Mouse (Mus musculus) left cerebral cortex, postnatal 36 days (tissue): ENCODE data around the gene Clec1a. TPM values are rescaled to one million over a fixed set of nuclear protein-coding genes. Genes with fewer than 3 reads are reported as not detected.

ENCODE experiments used
- DNase-seq, 2 experiments: peaks; one replicate each; pipeline ENCODE4 v3.0.0; 2021 to 2022; ENCODE audit warnings: low spot score in 2 of 2, mixed read lengths in 1 of 2
- intact Hi-C: fragments of 180-260 bp; cut with DNase I; formaldehyde crosslinking; loops from one replicate; pipeline ENCODE4 v1.15.1; 2025
- total RNA-seq, 2 experiments: library from RNA; stranded (reverse); gene quantifications; 2 replicates each; pipeline ENCODE4 v1.2.3; 2021

Clec1a gene
- total RNA-seq, 2 experiments from 2014 or later, result 0.52 to 1.1 TPM

DNA sequence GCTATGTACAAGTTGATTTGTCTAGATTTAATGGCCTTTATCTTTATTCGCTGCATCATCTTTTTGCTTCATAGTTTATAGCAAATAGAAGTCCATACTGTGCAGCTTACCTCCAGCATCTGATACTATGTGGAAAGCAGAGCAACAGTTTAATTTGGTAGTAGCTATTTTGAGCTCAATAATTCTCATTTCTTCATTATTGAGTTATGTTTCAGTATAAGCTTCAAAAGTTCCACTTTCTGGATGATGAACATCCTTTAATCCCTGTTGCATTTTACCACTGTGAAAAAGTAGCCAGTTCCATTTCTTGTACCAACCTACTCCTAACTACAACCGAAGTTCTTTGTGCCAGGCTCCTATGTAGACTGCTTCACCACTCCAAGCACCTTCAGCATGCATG is 43.2 kb downstream of the Clec1a start, which contains the start of gene Clec9a:
Gene Clec9a (plus strand): TSS at position 301 of the 400 bp plus-strand sequence.
- DNase-seq, result no peak
- intact Hi-C loops, result no loop called here

DNA sequence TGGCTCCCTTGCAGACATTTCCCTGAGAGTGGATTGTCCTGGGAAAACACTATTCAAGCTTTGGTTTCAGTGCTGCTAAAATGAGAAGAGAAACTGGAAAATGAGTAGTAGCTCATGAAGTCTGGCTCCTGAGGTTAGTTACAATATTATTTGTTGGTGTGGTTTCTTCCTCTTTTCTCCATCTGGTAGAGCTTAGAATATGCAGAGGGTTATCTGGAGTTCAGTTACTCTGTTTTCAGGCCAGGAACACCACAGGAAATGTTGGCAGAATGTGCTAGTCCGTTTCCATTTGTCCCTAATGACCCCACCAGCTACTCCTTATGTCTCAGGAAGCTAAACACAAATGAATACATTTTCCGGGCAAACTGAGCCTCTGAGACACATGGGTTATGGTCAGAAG is 44.5 kb downstream of the Clec1a start:
- no peak for DNase-seq
- intact Hi-C loops, result no loop called here

DNA sequence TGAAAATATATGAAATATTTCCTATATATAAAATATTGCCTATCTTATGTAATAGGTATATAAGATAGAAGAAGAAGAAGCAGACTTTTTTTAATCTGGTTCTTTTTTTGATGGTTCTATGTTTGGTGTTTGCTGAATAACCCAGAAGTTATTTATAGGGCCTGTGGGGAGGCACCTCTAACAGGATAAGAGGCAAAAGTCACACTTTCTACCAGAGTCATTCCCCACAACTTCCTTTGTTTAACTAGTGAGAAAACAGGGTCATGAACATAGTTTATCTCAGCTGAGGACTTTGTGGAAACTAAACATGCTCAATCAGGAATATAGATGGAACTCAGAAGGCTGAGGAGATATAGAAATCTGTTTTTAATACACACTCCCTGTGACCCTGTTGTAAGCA is 45.8 kb downstream of the Clec1a start:
- no peak for DNase-seq
- intact Hi-C loops, result no loop called here

DNA sequence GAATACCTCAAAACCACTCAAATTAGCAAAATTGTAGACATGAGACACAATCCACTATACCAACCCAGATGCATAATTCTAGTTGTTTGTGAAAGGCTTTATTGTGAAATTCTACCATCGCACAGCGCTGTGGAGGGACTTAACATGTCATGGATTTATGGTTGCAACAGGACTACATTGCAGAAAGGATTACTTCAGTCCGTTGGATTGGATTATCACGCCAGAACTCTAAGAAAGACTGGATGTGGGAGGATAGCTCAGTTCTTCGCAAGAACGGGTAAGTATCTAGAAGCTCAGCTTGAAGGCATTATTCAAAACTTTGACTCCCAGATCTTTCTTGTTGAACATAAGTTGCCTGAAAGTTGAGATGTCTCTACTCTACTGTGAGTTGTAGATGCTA is 48.4 kb downstream of the Clec1a start:
- intact Hi-C loops, result no loop called here

DNA sequence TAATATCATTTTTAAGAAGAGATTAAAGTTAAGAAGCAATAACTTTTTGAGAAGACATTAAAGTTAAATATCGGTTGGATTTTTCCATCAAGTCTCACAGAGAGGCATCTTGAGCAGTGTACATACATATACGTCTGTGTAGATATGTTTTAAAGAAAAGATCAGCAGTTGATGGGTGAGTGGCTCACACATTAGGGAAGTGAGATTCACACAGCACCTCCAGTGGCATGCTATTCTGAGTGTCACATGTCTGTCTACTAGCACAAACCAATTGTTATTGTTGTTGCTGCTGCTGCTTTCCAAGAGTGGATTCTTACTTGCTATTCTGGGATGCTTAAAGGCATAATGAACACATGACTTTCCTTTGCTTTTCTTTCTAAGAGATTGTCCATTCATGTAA is 49.4 kb downstream of the Clec1a start:
- intact Hi-C loops, result no loop called here

More for the DNA sequence above, 48.4 kb downstream of the Clec1a start:
- no peak for DNase-seq

DNA sequence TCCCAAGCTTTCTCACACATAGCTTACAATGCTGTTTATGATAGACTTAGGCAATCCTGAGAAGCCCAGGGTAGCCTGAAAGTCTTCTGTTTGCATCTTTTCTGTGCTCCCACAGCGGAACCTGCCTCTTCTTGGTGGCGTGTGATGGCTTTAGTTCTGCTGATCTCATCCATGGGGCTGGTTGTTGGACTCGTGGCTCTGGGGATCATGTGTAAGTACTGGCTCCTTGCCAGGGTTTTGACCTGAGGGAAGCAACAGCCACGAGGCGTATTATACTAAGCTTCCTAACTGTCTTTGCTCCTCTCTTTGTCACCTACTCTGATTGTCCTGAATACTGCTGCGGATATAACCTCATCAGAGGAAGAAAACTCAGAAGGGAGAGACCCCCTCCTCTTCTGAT is 51.9 kb downstream of the Clec1a start:
- DNase-seq, result no peak
- intact Hi-C loops, result loop anchor here (10.0 kb wide), 1 partner anchor 1955 kb away; the partner anchor contains the start of gene Styk1

More for the DNA sequence above, 49.4 kb downstream of the Clec1a start:
- no peak for DNase-seq

DNA sequence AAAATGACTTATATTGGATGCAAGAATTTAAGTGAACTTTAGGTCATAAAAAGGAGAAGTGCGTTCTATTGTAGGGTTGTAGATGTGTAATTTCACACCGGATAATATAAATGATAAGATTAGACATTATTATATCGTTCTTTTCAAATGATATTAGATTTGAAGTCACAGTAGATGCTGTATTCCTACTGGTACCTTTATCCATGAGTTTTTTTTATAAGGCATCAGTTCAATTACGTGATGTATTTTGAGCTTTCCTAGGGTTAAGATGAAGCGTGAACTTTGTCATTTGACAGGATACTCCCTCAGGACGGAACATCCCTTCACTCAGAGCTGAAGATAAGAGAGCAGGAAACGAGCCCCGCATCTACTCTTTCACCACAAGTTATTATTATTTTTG is 54.8 kb downstream of the Clec1a start, which contains the start of gene Clec1b:
Gene Clec1b (plus strand): TSS at position 301 of the 400 bp plus-strand sequence.
- no peak for DNase-seq
- intact Hi-C loops, result loop anchor here (10.0 kb wide), 1 partner anchor 1958 kb away; the partner anchor contains the start of gene Styk1

DNA sequence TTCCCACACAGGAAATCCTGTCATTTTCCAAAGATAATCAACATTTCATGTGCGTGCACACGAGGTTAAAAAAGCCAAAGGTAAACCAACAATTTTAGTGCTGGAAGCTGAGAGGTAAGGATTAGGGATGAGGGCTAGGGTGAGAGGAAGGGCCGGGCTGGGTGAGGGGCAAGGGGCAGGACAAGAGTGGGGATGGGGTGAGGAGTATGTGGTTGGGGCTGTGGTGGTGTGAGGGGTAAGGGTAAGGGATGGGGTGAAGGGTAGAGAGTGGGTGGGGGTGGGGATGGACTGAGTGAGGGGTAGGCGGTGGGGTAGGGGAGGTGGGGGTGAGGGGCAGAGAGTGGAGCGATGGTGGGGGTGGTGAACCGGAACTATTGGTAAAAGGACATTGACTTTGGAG is 58.1 kb downstream of the Clec1a start:
- intact Hi-C loops, result loop anchor here (1.0 to 10.0 kb wide), 4 partner anchors 83 to 1961 kb away; partner anchors contain the start of gene Styk1
- DNase-seq, result no peak

DNA sequence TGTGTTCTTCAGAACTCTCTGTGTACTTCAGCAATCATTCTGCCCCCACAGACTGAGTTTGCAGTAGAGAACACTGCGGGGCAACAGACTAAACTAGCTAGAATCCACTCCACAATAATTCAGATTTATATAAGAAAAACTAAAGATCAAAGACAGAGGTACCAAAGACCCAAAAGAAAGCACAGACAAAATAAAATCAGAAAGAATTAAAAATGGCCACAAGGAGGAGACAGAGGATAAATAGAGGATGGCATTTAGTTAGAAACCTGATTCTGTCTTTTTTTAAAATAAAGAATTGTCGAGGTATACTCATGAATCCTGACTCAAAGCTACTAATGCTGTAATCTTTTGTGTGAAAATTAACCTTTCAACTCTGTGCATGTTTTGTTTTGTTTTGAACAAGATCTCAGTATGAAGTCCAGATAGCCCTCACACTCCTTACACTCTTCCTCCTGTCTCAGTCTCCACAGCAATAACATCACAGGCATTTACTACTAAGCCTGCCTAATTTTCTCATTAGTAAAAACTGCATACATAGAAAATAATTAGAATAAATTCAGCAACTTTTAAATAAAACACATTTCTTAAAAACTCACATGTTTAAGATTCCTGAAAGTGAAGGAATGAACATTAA is 58.6 kb downstream of the Clec1a start:
- DNase-seq, result no peak
- intact Hi-C loops, result loop anchor here (1.0 to 10.0 kb wide), 3 partner anchors 84 to 1962 kb away; partner anchors contain the start of gene Styk1

DNA sequence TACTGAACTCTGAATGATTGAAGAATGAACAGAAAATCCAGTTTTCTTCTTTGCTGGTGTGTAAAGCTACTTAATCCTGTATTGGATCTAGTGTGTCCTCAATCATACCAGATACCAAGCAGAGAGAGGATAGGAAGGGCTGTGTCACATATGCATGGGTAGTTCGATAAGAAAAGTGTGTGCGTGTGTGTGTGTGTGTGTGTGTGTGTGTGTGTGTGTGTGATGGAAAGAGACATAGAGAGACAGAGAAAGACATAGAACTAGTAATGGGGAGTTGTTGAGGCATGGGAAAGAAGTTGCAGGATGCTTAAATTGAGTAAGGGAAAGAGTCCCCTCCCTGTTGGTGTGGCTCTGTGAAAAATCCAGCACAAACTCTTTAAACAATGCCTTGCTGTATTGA is 66.0 kb downstream of the Clec1a start, which contains the start of gene Clec12b:
Gene Clec12b (minus strand): TSS at position 101 of the 400 bp plus-strand sequence.
- no peak for DNase-seq

DNA sequence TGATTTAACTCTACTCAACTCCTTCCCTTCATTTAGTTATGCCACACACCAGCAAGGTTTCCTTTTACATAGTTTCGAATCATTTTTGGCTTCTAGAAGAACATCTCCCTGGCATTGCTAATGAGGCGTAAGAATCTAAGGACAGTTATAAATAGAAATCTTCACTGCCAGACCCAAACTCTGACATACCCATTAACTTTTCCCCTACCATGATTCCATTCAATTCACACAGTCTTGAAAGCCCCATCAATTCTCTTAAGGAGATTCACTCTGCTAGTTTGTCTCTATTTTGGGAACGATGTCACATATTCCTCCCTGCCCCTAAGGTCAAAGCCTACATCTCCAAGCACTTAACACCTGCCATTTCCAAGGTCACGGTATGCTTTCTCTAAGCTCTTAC is 66.8 kb downstream of the Clec1a start:
- intact Hi-C loops, result no loop called here

More for the DNA sequence above, 66.0 kb downstream of the Clec1a start, which contains the start of gene Clec12b:
- intact Hi-C loops, result no loop called here

DNA sequence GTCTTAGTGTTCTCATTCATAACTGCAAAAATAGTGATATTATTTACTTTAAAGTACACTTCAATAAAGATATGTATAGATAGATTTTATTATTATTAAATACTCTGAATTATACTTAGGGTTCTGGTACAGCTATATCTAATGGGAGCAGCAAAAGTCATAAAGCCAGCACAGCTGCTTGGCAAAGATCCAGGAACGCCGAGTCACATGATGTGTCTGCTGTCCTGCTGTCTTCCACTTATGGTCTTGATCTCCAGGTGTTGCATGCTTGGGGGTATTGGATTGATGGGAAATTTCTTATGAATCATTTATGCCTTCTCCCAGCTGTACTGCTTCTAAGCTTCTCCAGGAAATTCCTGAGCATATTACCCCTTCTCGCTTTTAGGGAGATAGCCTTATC is 68.3 kb downstream of the Clec1a start:
- no peak for DNase-seq
- intact Hi-C loops, result no loop called here

More for the DNA sequence above, 66.8 kb downstream of the Clec1a start:
- no peak for DNase-seq

DNA sequence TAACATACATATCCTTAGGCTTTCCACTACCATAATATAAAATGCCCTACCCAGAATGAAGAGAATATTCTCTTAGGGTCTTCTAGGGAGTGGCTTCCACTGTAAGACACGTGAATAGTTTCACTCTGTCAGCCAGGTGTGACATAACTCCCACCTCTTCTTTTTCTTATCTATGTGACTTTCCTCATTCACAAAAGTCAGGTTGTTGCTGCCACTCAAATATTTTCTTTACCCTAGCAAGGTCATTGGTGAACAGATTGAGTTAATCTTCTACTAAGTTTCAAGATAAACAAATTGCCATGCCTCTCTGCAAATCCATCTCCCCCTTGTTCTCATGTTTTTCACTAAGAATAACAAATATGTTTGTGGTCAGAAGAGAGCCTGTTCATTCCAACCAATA is 70.1 kb downstream of the Clec1a start:
- intact Hi-C loops, result no loop called here
- DNase-seq, result no peak

DNA sequence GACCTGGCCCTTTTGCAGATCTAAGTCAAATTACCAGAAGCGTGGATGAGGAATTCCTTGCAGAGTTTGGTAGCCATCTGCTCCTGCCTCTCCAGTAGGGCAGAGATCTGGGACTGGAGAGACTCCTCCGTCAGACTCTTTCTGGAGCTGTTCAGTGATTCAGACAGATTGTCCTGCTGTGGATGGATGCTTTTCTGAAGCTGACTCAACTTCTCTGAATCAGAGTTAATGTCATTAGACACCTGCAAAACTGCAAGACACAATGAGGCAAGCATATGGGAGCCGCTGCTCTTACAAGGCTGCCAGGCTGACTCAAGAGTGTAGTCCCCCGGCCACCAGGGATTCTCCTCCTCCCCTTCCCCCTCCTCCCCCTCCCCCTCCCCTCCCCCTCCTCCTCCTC is 71.3 kb downstream of the Clec1a start:
- intact Hi-C loops, result no loop called here
- no peak for DNase-seq

DNA sequence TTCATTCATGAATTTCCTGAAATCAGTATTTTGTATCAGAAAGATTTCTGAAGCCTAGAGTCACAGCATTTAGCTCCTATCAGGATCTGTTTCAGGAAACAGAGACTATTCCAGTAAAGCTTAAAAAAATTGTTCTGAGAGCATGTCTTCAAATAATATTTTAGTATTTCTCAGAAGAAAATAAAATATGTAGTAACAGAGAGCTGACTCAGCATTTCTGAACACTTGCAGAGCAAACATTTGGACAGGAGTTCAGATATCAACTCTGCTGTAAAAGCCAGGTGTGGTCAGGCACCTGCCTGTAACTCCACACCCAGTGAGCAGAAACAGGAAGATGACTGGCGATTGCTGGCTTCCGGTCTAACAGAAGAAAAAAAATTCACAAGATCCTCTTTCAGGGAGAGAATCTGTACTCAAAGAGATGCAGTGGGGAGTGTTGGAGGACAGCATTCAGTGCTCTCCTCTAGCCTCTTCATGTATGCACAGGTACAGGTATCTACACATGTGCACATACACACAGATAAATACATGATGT is 76.8 kb downstream of the Clec1a start:
- intact Hi-C loops, result no loop called here

More for the DNA sequence above, 76.8 kb downstream of the Clec1a start:
- no peak for DNase-seq

Other genes starting within 250 kb of the Clec1a start
- gene Cd69, start 176.6 kb downstream of the Clec1a start, total RNA-seq, result not detected
- gene 4922502D21Rik, start 120.2 kb downstream of the Clec1a start, total RNA-seq, result not detected
- under 1 TPM in 1 of 2 experiments, not detected in 1; 0.25 TPM for gene Clec12a, start 109.3 kb downstream of the Clec1a start, total RNA-seq
- gene Clec12b, start 66.1 kb downstream of the Clec1a start, total RNA-seq, result not detected
- gene Clec1b, start 54.7 kb downstream of the Clec1a start, total RNA-seq, result under 1 TPM in 1 of 2 experiments, not detected in 1; 0.59 TPM
- not detected for gene Clec9a, start 43.1 kb downstream of the Clec1a start, total RNA-seq
- gene Olr1, start 55.2 kb upstream of the Clec1a start, total RNA-seq, result not detected
- not detected for gene Tmem52b, start 60.6 kb upstream of the Clec1a start, total RNA-seq
- 100 to 1,000 TPM; 655 to 787 TPM for gene Gabarapl1, start 81.2 kb upstream of the Clec1a start, total RNA-seq
- gene Klre1, start 125.9 kb upstream of the Clec1a start, total RNA-seq, result not detected
- gene Klrd1, start 139.8 kb upstream of the Clec1a start, total RNA-seq, result 1 to 10 TPM in 1 of 2 experiments, not detected in 1; 1.1 TPM
- gene Klrk1, start 171.9 kb upstream of the Clec1a start, total RNA-seq, result not detected
- not detected for gene Klrc3, start 191.3 kb upstream of the Clec1a start, total RNA-seq
- not detected for gene Klrc2, start 208.7 kb upstream of the Clec1a start, total RNA-seq
- gene Klrc1, start 227.0 kb upstream of the Clec1a start, total RNA-seq, result not detected